Mouse (Mus musculus) stomach, postnatal 0 days (tissue): ENCODE measurements around the gene Psapl1.

Experiments
- CTCF ChIP-seq: IDR thresholded peaks from 2 replicates; pipeline ENCODE4 v1.5.1; 2016; ENCODE audit warnings: antibody characterized with exemption, low read depth, mild to moderate bottlenecking, moderate library complexity
- EP300 ChIP-seq: optimal IDR thresholded peaks from 2 replicates; pipeline ENCODE3; 2016; ENCODE audit warnings: antibody characterized with exemption

DNA sequence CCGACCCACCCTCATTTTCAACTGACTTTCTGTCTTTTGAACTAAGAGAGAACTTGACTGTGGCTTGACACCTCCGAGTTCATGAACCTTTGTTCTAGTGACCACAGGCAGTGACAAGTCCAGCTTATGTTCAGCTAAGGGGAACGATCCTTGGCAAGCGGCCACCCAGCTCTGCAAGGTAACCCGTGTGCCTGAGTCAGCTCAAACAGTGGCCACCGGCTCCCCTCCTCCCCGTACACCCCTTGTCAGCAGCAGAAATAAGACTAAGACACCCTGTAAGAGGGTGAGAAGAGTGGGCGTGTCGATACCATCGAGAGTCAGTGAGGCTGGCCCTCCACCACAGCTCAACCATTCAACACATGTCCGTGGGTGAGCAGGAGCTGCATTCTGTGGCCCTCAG lies 27.4 kb upstream of the Psapl1 start:
- no peak for TF ChIP-seq CTCF
- TF ChIP-seq EP300 = no peak
